Mouse (Mus musculus) gastrocnemius, adult 18-20 months (tissue): Measurements from ENCODE around the gene Dmrt2. TPM values are rescaled to one million over a fixed set of nuclear protein-coding genes. Genes with fewer than 3 reads are reported as not detected.
A peak's percentile ranks its signal among the peaks of the same experiment; 100 is the strongest.

Source experiments
- DNase-seq: peaks from one replicate; pipeline ENCODE4 v3.0.0; 2021; ENCODE audit warnings: low spot score
- long read RNA-seq, 2 experiments: library from polyadenylated mRNA; stranded (forward); transcript quantifications; one replicate each; pipeline ENCODE4 v2.0.0; 2021
- total RNA-seq, 2 experiments: library from RNA; stranded (reverse); gene quantifications; 2 replicates each; pipeline ENCODE4 v1.2.3; 2021

Dmrt2 gene
- 1 to 10 TPM; 4.9 to 5.8 TPM for total RNA-seq
- long read RNA-seq, experiment 1, partial matches to known transcripts: 0 of 6 reads
- long read RNA-seq, experiment 1, other reads (novel, unspliced or antisense): 5 of 6 reads
- long read RNA-seq, experiment 2, partial matches to known transcripts: 2 of 15 reads
- long read RNA-seq, experiment 2, other reads (novel, unspliced or antisense): 13 of 15 reads

GRCm38 (mm10) chr19:25672101-25672950, at the start of gene Dmrt2:
Gene Dmrt2 (plus strand): TSS chr19:25672411.
- peak; percentile 85 for DNase-seq

GRCm38 (mm10) chr19:25628490-25628889, 43.7 kb upstream of the Dmrt2 start:
- DNase-seq: peak; percentile 61

- DNase-seq: no peak
Measured at GRCm38 (mm10) chr19:25635119-25635518, 37.1 kb upstream of the Dmrt2 start.

GRCm38 (mm10) chr19:25635622-25636244, 36.5 kb upstream of the Dmrt2 start:
- peak; percentile 66 for DNase-seq

GRCm38 (mm10) chr19:25638766-25639361, 33.3 kb upstream of the Dmrt2 start:
- no peak for DNase-seq

GRCm38 (mm10) chr19:25641786-25642185, 30.4 kb upstream of the Dmrt2 start:
- DNase-seq: no peak

GRCm38 (mm10) chr19:25647136-25647535, 25.1 kb upstream of the Dmrt2 start:
- DNase-seq: no peak

GRCm38 (mm10) chr19:25648701-25649100, 23.5 kb upstream of the Dmrt2 start:
- DNase-seq: no peak

- no peak for DNase-seq
Measured at GRCm38 (mm10) chr19:25650474-25650873, 21.7 kb upstream of the Dmrt2 start.

GRCm38 (mm10) chr19:25652560-25652959, 19.7 kb upstream of the Dmrt2 start:
- DNase-seq: no peak

- DNase-seq: no peak
Measured at GRCm38 (mm10) chr19:25654034-25654749, 18.0 kb upstream of the Dmrt2 start.

GRCm38 (mm10) chr19:25665486-25666339, 6.5 kb upstream of the Dmrt2 start:
- DNase-seq: no peak

GRCm38 (mm10) chr19:25667836-25668235, 4.4 kb upstream of the Dmrt2 start:
- DNase-seq: no peak

- DNase-seq: no peak
Measured at GRCm38 (mm10) chr19:25669593-25670248, 2.5 kb upstream of the Dmrt2 start.

GRCm38 (mm10) chr19:25670571-25671285, 1.5 kb upstream of the Dmrt2 start:
- no peak for DNase-seq

- DNase-seq: no peak
Measured at GRCm38 (mm10) chr19:25671681-25672080, 530 bp upstream of the Dmrt2 start.

- DNase-seq: peak; percentile 50
Measured at GRCm38 (mm10) chr19:25673224-25674055, 1.2 kb downstream of the Dmrt2 start.

GRCm38 (mm10) chr19:25674056-25674420, 1.8 kb downstream of the Dmrt2 start:
- DNase-seq: no peak
